Mouse (Mus musculus): Measurements from ENCODE around the gene Gm28168.
"Not testable (repeated sequence)": the region's sequence is repeated elsewhere in the genome, so short reads cannot be mapped to it uniquely, and the experiment has no call there.

Gene Gm28168

GRCm38 (mm10) chr1:117927715-117928114 lies at the start of gene Gm28168:
TSS of gene Gm28168 (plus strand) at chr1:117928015.
- not testable (repeated sequence) for DNase-seq

- no peak for DNase-seq
Measured at GRCm38 (mm10) chr1:117965639-117966038, 37.8 kb downstream of the Gm28168 start, which contains the start of gene Gm7145. TSS of gene Gm7145 (plus strand) at chr1:117965939.
